In the genomic region with DNA sequence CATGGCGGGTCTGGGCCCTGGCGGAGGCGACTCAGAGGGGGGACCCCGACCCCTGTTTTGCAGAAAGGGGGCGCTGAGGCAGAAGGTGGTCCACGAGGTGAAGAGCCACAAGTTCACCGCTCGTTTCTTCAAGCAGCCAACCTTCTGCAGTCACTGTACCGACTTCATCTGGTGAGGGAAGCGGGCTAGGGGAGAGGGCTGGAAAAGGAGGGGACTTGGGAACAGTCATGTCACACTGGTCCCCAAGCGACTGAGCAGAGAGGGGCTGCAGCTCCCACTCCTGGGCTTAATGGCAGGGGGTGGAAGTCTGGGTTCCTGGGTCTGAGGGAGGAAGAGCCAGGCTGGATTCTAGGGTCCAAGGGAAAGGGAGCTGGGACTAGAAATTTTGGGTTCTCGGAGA, we compare ENCODE assay signal across 8 mouse cellular contexts. TPM values are rescaled to one million over a fixed set of nuclear protein-coding genes. Genes with fewer than 3 reads are reported as not detected.
A peak's percentile ranks its signal among the peaks of the same experiment; 100 is the strongest.
DNase-seq lines count a peak whose midpoint lies in the region; ATAC-seq and TF ChIP-seq lines count a peak whose summit lies in the region.

No protein-coding gene starts in this region.

- no peak for TF ChIP-seq POLR2A in ES-Bruce4 (IDR thresholded peaks at IDR 0.05; ENCODE audit: insufficient read depth, low read length)

- ATAC-seq in heart, embryonic 11.5 days (replicated peaks; ENCODE audit: insufficient number of reproducible peaks, low FRiP score, low TSS enrichment), result no peak; the same call in 1 of the 2 replicates
- peak; percentile 32 for ATAC-seq in forebrain, embryonic 16.5 days
- ATAC-seq in liver, embryonic 15.5 days (ENCODE audit: insufficient read depth), result no peak
- no peak for ATAC-seq in granulocyte monocyte progenitor cell, adult 5-6 weeks (replicated peaks; ENCODE audit: poor library complexity, severe bottlenecking)

- DNase-seq in heart, postnatal 10 days, result no peak
- no peak for DNase-seq in cerebellum, postnatal 36 days
- DNase-seq in gastrocnemius, postnatal 36 days, result no peak

- H3K9me3 ChIP-seq in heart, embryonic 11.5 days (replicated peaks; ENCODE audit: control insufficient read depth, low read length), result no peaks in the 10 kb centered on the region
- no peaks in the 10 kb centered on the region for H3K9me3 ChIP-seq in ES-Bruce4 (replicated peaks; ENCODE audit: control insufficient read depth, insufficient read depth, low read length, poor library complexity, severe bottlenecking)
- no peaks in the 10 kb centered on the region for H3K9me3 ChIP-seq in forebrain, embryonic 16.5 days (ENCODE audit: control insufficient read depth, low read length)
- H3K9me3 ChIP-seq in liver, embryonic 15.5 days (replicated peaks), result no peaks in the 10 kb centered on the region

- TF ChIP-seq CTCF in ES-Bruce4 (IDR thresholded peaks at IDR 0.05; ENCODE audit: low read depth, low read length), result no peak

- peaks cover 5% of the 10 kb centered on the region for H3K4me1 ChIP-seq in heart, embryonic 11.5 days (ENCODE audit: control insufficient read depth, insufficient read depth, low read length)
- H3K4me1 ChIP-seq in ES-Bruce4 (ENCODE audit: control insufficient read depth, insufficient read depth, low read length), result peaks cover 2% of the 10 kb centered on the region
- H3K4me1 ChIP-seq in forebrain, embryonic 16.5 days (replicated peaks; ENCODE audit: control insufficient read depth, insufficient read depth, low read length), result peaks cover 34% of the 10 kb centered on the region
- H3K4me1 ChIP-seq in liver, embryonic 15.5 days (replicated peaks), result peaks cover 19% of the 10 kb centered on the region

- H3K27me3 ChIP-seq in heart, embryonic 11.5 days (ENCODE audit: control insufficient read depth, insufficient read depth, low read length), result peaks cover 39% of the 10 kb centered on the region
- no peaks in the 10 kb centered on the region for H3K27me3 ChIP-seq in ES-Bruce4 (ENCODE audit: control insufficient read depth, insufficient read depth, low read length, poor library complexity, severe bottlenecking)
- peaks cover 7% of the 10 kb centered on the region for H3K27me3 ChIP-seq in forebrain, embryonic 16.5 days (replicated peaks; ENCODE audit: control insufficient read depth, insufficient read depth, low read length)
- peaks cover 67% of the 10 kb centered on the region for H3K27me3 ChIP-seq in liver, embryonic 15.5 days

- peak overlapping the region; percentile 87 for H3K4me2 ChIP-seq in heart, embryonic 11.5 days
- H3K4me2 ChIP-seq in forebrain, embryonic 16.5 days (ENCODE audit: low read length), result peak overlapping the region; percentile 78
- H3K4me2 ChIP-seq in liver, embryonic 15.5 days, result peak overlapping the region; percentile 59

- intact Hi-C loops in heart, postnatal 10 days (cut with DNase I), result loop anchor here (2.0 to 10.0 kb wide), 3 partner anchors 41 to 391 kb away; partner anchors contain the start of genes Mboat7 and Tsen34
- intact Hi-C loops in gastrocnemius, postnatal 36 days (cut with DNase I), result loop anchor here (2.0 kb wide), 1 partner anchor 81 kb away; no protein-coding TSS in a partner anchor

- H3K9ac ChIP-seq in heart, embryonic 11.5 days (ENCODE audit: low read depth, low read length), result peak overlapping the region; percentile 54; the same call in 1 of the 2 replicates
- peak overlapping the region; percentile 48 for H3K9ac ChIP-seq in ES-Bruce4 (ENCODE audit: low read depth, poor library complexity, severe bottlenecking)
- H3K9ac ChIP-seq in forebrain, embryonic 16.5 days (replicated peaks; ENCODE audit: low read depth, low read length), result peak overlapping the region; percentile 52
- no peak overlapping the region for H3K9ac ChIP-seq in liver, embryonic 15.5 days

- H3K36me3 ChIP-seq in heart, embryonic 11.5 days (ENCODE audit: control insufficient read depth, insufficient read depth, low read length), result 0 out of 2 replicates have a peak, but pooled peaks cover 5% of the 10 kb centered on the region
- peaks cover 6% of the 10 kb centered on the region for H3K36me3 ChIP-seq in ES-Bruce4 (ENCODE audit: control insufficient read depth, insufficient read depth, low read length, poor library complexity, severe bottlenecking)
- no peaks in the 10 kb centered on the region for H3K36me3 ChIP-seq in forebrain, embryonic 16.5 days (ENCODE audit: control insufficient read depth, insufficient read depth)
- 0 out of 2 replicates have a peak, but pooled peaks cover 8% of the 10 kb centered on the region for H3K36me3 ChIP-seq in liver, embryonic 15.5 days (replicated peaks)

- no peak for TF ChIP-seq EP300 in ES-Bruce4 (IDR thresholded peaks at IDR 0.05; ENCODE audit: insufficient read depth, low read depth, low read length)

- 4% methylated on average over 12 of the region's 12 CpGs for WGBS in heart, embryonic 11.5 days (ENCODE audit: insufficient replicate concordance)
- 4% methylated on average over 12 of the region's 12 CpGs for WGBS in forebrain, embryonic 16.5 days
- 6% methylated on average over 12 of the region's 12 CpGs for WGBS in liver, embryonic 15.5 days (ENCODE audit: insufficient replicate concordance)

- H3K4me3 ChIP-seq in heart, embryonic 11.5 days (ENCODE audit: low read depth, low read length), result peak overlapping the region; percentile 45
- peak overlapping the region; percentile 69 for H3K4me3 ChIP-seq in ES-Bruce4 (ENCODE audit: low read depth, low read length)
- H3K4me3 ChIP-seq in forebrain, embryonic 16.5 days (replicated peaks; ENCODE audit: low read length), result peak overlapping the region; percentile 50
- H3K4me3 ChIP-seq in liver, embryonic 15.5 days (replicated peaks), result peak overlapping the region; percentile 23

- H3K27ac ChIP-seq in heart, embryonic 11.5 days (ENCODE audit: low read depth, low read length), result no peak overlapping the region
- H3K27ac ChIP-seq in ES-Bruce4 (ENCODE audit: insufficient read depth, low read length), result no peak overlapping the region
- H3K27ac ChIP-seq in forebrain, embryonic 16.5 days (ENCODE audit: low read length), result no peak overlapping the region
- H3K27ac ChIP-seq in liver, embryonic 15.5 days (replicated peaks), result no peak overlapping the region

RNA-seq across cellular contexts. Expression of gene Prkcg, which starts 14.8 kb away (rescaled TPM):
- polyA plus RNA-seq in heart, embryonic 11.5 days (2014; fragmentation: Nextera tagmentation; extraction: Ambion mirVana), result 0.10 and 0.14 TPM in 2 replicates
- total RNA-seq in heart, postnatal 10 days (2021), result 1 to 10 TPM; 3.4 to 6.9 TPM
- 3.0 and 3.4 TPM in 2 replicates for polyA plus RNA-seq in ES-Bruce4 (2011; ENCODE audit: insufficient read depth, insufficient read length, low read depth, missing spikeins)
- 2.7 and 3.5 TPM in 2 replicates for polyA plus RNA-seq in forebrain, embryonic 16.5 days (2015; fragmentation: Nextera tagmentation; extraction: Ambion mirVana)
- polyA plus RNA-seq in liver, embryonic 15.5 days (2015; fragmentation: Nextera tagmentation; extraction: Ambion mirVana), result 0.05 TPM in 1 of 2 replicates, not detected in the other
- 1 to 10 TPM in 1 of 2 experiments, under 1 TPM in 1; 0.99 to 1.2 TPM for total RNA-seq in gastrocnemius, postnatal 36 days (2021)
- total RNA-seq in granulocyte monocyte progenitor cell, adult 5-6 weeks (2014; fragmentation: Nextera tagmentation), result not detected in 2 replicates
- total RNA-seq in granulocyte monocyte progenitor cell, adult 5-6 weeks (2017), result not detected in 2 replicates

RNA-seq across cellular contexts. Expression of gene Myadm, which starts 14.9 kb away (rescaled TPM):
- polyA plus RNA-seq in heart, embryonic 11.5 days (2014; fragmentation: Nextera tagmentation; extraction: Ambion mirVana), result 221 and 235 TPM in 2 replicates
- 100 to 1,000 TPM; 266 to 279 TPM for total RNA-seq in heart, postnatal 10 days (2021)
- polyA plus RNA-seq in ES-Bruce4 (2011; ENCODE audit: insufficient read depth, insufficient read length, low read depth, missing spikeins), result 214 and 225 TPM in 2 replicates
- polyA plus RNA-seq in forebrain, embryonic 16.5 days (2015; fragmentation: Nextera tagmentation; extraction: Ambion mirVana), result 24.3 and 25.4 TPM in 2 replicates
- 31.5 and 41.0 TPM in 2 replicates for polyA plus RNA-seq in liver, embryonic 15.5 days (2015; fragmentation: Nextera tagmentation; extraction: Ambion mirVana)
- total RNA-seq in gastrocnemius, postnatal 36 days (2021), result 10 to 100 TPM; 26.8 to 30.9 TPM
- total RNA-seq in granulocyte monocyte progenitor cell, adult 5-6 weeks (2014; fragmentation: Nextera tagmentation), result 14.0 TPM in 2 replicates
- 3.2 and 3.7 TPM in 2 replicates for total RNA-seq in granulocyte monocyte progenitor cell, adult 5-6 weeks (2017)

RNA-seq across cellular contexts. Expression of gene Cacng7, which starts 29.0 kb away (rescaled TPM):
- 0.24 and 0.27 TPM in 2 replicates for polyA plus RNA-seq in heart, embryonic 11.5 days (2014; fragmentation: Nextera tagmentation; extraction: Ambion mirVana)
- 1 to 10 TPM; 7.7 to 9.7 TPM for total RNA-seq in heart, postnatal 10 days (2021)
- 57.6 and 60.5 TPM in 2 replicates for polyA plus RNA-seq in ES-Bruce4 (2011; ENCODE audit: insufficient read depth, insufficient read length, low read depth, missing spikeins)
- 2.8 and 4.3 TPM in 2 replicates for polyA plus RNA-seq in forebrain, embryonic 16.5 days (2015; fragmentation: Nextera tagmentation; extraction: Ambion mirVana)
- 0.03 TPM in 1 of 2 replicates, not detected in the other for polyA plus RNA-seq in liver, embryonic 15.5 days (2015; fragmentation: Nextera tagmentation; extraction: Ambion mirVana)
- 1 to 10 TPM; 9.0 to 9.7 TPM for total RNA-seq in gastrocnemius, postnatal 36 days (2021)
- not detected in 2 replicates for total RNA-seq in granulocyte monocyte progenitor cell, adult 5-6 weeks (2014; fragmentation: Nextera tagmentation)
- total RNA-seq in granulocyte monocyte progenitor cell, adult 5-6 weeks (2017), result not detected in 2 replicates

RNA-seq across cellular contexts. Expression of gene Nlrp12, which starts 54.2 kb away (rescaled TPM):
- polyA plus RNA-seq in heart, embryonic 11.5 days (2014; fragmentation: Nextera tagmentation; extraction: Ambion mirVana), result not detected in 2 replicates
- under 1 TPM; 0.07 to 0.10 TPM for total RNA-seq in heart, postnatal 10 days (2021)
- polyA plus RNA-seq in ES-Bruce4 (2011; ENCODE audit: insufficient read depth, insufficient read length, low read depth, missing spikeins), result 0.20 TPM in 1 of 2 replicates, not detected in the other
- polyA plus RNA-seq in forebrain, embryonic 16.5 days (2015; fragmentation: Nextera tagmentation; extraction: Ambion mirVana), result not detected in 2 replicates
- 0.33 and 0.35 TPM in 2 replicates for polyA plus RNA-seq in liver, embryonic 15.5 days (2015; fragmentation: Nextera tagmentation; extraction: Ambion mirVana)
- not detected for total RNA-seq in gastrocnemius, postnatal 36 days (2021)
- total RNA-seq in granulocyte monocyte progenitor cell, adult 5-6 weeks (2014; fragmentation: Nextera tagmentation), result 3.4 TPM in 1 of 2 replicates, not detected in the other
- total RNA-seq in granulocyte monocyte progenitor cell, adult 5-6 weeks (2017), result 2.1 and 3.2 TPM in 2 replicates

Comparison
In these comparisons a context has a peak if more than half of its experiments do, and no peak if none do; other contexts are left out.
1. RNA of gene Cacng7, which starts 29.0 kb away (polyA plus RNA-seq): 57.6 to 60.5 TPM in ES-Bruce4; 2.8 to 4.3 TPM in forebrain, embryonic 16.5 days, 0.24 to 0.27 TPM in heart, embryonic 11.5 days and 0.03 TPM in liver, embryonic 15.5 days; every median in the first group is over 10 times any median in the second.
2. Peak in every context shown above with its lines, with median percentiles within 50 percentile points of each other: H3K4me2 ChIP-seq and H3K4me3 ChIP-seq.